Mouse (Mus musculus): Measurements from ENCODE around the gene H2al1n. TPM values are rescaled to one million over a fixed set of nuclear protein-coding genes. Genes with fewer than 3 reads are reported as not detected.
"Not testable (repeated sequence)": the region's sequence is repeated elsewhere in the genome, so short reads cannot be mapped to it uniquely, and the experiment has no call there.

H2al1n gene
- not detected for total RNA-seq (2021)

DNA sequence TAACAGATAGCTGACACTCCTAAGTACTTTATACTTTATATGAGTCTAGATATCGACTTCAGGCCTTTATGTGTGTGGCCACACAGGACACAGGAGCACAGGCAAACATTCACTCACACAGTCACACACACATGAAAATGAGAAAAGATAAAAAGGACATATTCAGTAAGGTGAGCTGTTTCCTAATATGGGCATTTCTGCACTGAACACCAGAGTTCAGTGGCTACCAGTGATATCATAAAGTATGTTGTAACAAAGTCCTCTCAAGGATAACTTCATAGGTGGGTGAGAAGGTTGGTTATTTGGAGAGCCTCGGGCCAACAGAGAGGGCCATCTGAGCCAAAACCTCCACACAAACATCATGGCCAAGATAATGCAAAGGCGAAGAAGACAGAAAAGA lies at the start of gene H2al1n:
H2al1n (plus strand) TSS at position 301 of the 400 bp plus-strand sequence.
- DNase-seq (ENCODE audit: extremely low spot score in 1 of 2, low spot score in 1 of 2) = not testable (repeated sequence)

- no peak for DNase-seq (ENCODE audit: extremely low spot score in 1 of 2, low spot score in 1 of 2)
Measured at GRCm38 (mm10) chrX:14199284-14199683, 11.7 kb upstream of the H2al1n start.

- no peak for DNase-seq (ENCODE audit: extremely low spot score in 1 of 2, low spot score in 1 of 2)
Measured at GRCm38 (mm10) chrX:14206112-14206875, 4.7 kb upstream of the H2al1n start.

DNA sequence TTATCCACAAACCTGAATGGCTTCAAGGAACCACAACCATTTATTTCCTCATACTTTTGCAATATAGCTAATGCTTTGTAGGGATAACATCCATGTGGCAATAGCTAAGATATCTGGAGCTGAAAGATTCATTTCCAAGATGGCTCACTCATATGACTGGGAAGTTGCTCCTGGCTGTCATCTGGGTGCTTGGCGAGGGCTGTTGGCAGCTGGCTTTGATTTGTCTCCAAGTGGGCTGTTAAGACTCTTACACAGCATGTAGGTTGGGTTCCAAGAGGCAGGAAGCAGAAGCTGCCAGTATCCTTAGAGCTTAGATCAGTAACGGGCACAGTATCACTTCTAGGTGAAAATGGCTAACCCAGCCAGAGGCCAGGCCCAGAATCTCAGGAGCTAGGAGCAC lies 18.3 kb downstream of the H2al1n start:
- no peak for DNase-seq (ENCODE audit: extremely low spot score in 1 of 2, low spot score in 1 of 2)

DNA sequence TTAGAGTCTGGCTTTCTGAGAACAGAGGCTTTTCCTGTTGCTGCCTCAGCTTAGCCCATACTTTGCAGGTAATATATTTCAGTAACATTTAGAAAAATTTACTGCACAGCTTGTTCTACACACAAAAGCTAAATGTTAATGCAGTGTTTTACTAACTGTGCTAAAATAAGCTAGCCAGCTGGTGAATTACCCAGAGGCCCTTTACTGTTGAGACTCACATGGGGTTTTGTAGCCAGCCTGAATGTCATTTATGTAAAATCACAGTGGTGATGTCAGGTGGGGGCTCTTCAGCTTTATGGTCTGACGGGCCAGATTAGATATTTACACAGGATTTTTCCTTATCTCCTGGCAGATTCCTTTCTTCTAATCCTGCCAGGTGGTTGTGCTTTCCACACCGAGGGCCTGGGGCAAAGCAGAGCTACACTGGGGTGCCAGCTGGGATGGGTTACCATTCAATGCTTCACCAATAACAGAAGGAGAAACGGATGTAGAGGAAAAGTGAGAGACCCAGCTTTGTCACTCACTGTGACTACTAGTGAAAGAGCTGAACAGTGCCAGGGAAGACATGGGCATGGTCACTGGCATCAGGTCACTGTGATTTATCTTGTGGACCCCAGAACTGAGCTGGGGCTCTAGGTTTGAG lies 48.8 kb downstream of the H2al1n start:
- no peak for DNase-seq (ENCODE audit: extremely low spot score in 1 of 2, low spot score in 1 of 2)

All from layer of hippocampus, postnatal 25 days (tissue).